Mouse (Mus musculus): ENCODE results near the gene 4922502D21Rik. TPM values are rescaled to one million over a fixed set of nuclear protein-coding genes. Genes with fewer than 3 reads are reported as not detected.

The 4922502D21Rik gene
- polyA plus RNA-seq, 1 experiment, result not detected

DNA sequence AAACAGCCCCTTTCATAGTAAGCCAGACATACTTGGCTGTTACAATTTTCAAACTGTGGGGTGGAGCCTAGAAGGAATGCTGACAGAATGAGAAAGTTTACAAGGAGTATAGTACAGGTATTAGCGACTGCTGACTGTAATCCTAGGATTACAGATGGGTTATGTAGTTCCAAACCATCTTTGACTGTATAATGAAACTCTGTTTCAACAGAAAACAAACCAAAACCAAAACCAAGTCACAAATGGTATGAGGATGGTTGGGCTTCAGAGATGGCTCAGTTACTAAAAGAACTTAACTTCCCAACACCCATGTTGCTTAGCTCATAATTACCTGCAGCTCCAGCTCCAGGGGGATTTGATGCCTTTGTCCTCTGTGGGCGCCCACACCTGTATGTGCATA, 15.1 kb downstream of the 4922502D21Rik start:
- Histone ChIP-seq H3K27me3 (ENCODE audit: control insufficient read depth, insufficient read depth, low read length, poor library complexity, severe bottlenecking) (no peaks in the 10 kb centered on the region), H3K27ac (ENCODE audit: insufficient read depth, low read length) (no peak overlapping the region), H3K36me3 (ENCODE audit: control insufficient read depth, insufficient read depth, low read length, poor library complexity, severe bottlenecking) (no peaks in the 10 kb centered on the region), H3K4me3 (ENCODE audit: low read depth, low read length) (no peak overlapping the region), H3K9me3 (replicated peaks; ENCODE audit: control insufficient read depth, insufficient read depth, low read length, poor library complexity, severe bottlenecking) (no peaks in the 10 kb centered on the region), H3K4me1 (ENCODE audit: control insufficient read depth, insufficient read depth, low read length) (no peaks in the 10 kb centered on the region), H3K9ac (ENCODE audit: low read depth, poor library complexity, severe bottlenecking) (no peak overlapping the region)
- TF ChIP-seq CTCF (IDR thresholded peaks at IDR 0.05; ENCODE audit: low read depth, low read length), result no peak
- no peak for TF ChIP-seq EP300 (IDR thresholded peaks at IDR 0.05; ENCODE audit: insufficient read depth, low read depth, low read length)
- TF ChIP-seq POLR2A (IDR thresholded peaks at IDR 0.05; ENCODE audit: insufficient read depth, low read length), result no peak

DNA sequence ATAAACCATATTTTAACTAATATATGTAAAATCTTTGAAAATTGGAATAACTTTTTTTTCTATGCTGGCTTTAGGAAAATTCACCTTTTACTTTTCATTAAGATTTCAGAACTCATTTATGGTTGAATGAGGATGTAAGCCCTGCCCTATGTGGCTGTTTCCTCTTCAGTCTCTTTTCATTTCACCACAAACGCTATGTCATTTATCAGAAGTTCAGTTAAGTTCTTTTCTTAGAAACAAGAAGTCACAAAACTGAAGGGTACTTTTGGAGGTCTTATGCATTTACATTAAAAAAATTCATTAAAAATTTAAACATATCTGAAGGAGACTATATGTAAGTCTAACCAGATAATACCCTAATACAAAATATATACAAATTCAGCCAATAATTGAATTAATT, 15.9 kb downstream of the 4922502D21Rik start:
- no peak for TF ChIP-seq CTCF (IDR thresholded peaks at IDR 0.05; ENCODE audit: low read depth, low read length)
- TF ChIP-seq POLR2A (IDR thresholded peaks at IDR 0.05; ENCODE audit: insufficient read depth, low read length), result no peak
- no peak for TF ChIP-seq EP300 (IDR thresholded peaks at IDR 0.05; ENCODE audit: insufficient read depth, low read depth, low read length)

GRCm38 (mm10) chr6:129314655-129315168, 16.9 kb downstream of the 4922502D21Rik start:
- H3K4me3 ChIP-seq (ENCODE audit: low read depth, low read length), result no peak overlapping the region
- H3K27me3 ChIP-seq (ENCODE audit: control insufficient read depth, insufficient read depth, low read length, poor library complexity, severe bottlenecking), result no peaks in the 10 kb centered on the region
- H3K9ac ChIP-seq (ENCODE audit: low read depth, poor library complexity, severe bottlenecking), result no peak overlapping the region
- H3K9me3 ChIP-seq (replicated peaks; ENCODE audit: control insufficient read depth, insufficient read depth, low read length, poor library complexity, severe bottlenecking), result no peaks in the 10 kb centered on the region
- no peak overlapping the region for H3K27ac ChIP-seq (ENCODE audit: insufficient read depth, low read length)
- H3K36me3 ChIP-seq (ENCODE audit: control insufficient read depth, insufficient read depth, low read length, poor library complexity, severe bottlenecking), result no peaks in the 10 kb centered on the region
- TF ChIP-seq POLR2A (IDR thresholded peaks at IDR 0.05; ENCODE audit: insufficient read depth, low read length), result no peak
- no peaks in the 10 kb centered on the region for H3K4me1 ChIP-seq (ENCODE audit: control insufficient read depth, insufficient read depth, low read length)

More for the DNA sequence above, 15.9 kb downstream of the 4922502D21Rik start:
- Histone ChIP-seq H3K4me3 (ENCODE audit: low read depth, low read length) (no peak overlapping the region), H3K27ac (ENCODE audit: insufficient read depth, low read length) (no peak overlapping the region), H3K36me3 (ENCODE audit: control insufficient read depth, insufficient read depth, low read length, poor library complexity, severe bottlenecking) (no peaks in the 10 kb centered on the region), H3K9me3 (replicated peaks; ENCODE audit: control insufficient read depth, insufficient read depth, low read length, poor library complexity, severe bottlenecking) (no peaks in the 10 kb centered on the region), H3K9ac (ENCODE audit: low read depth, poor library complexity, severe bottlenecking) (no peak overlapping the region), H3K4me1 (ENCODE audit: control insufficient read depth, insufficient read depth, low read length) (no peaks in the 10 kb centered on the region), H3K27me3 (ENCODE audit: control insufficient read depth, insufficient read depth, low read length, poor library complexity, severe bottlenecking) (no peaks in the 10 kb centered on the region)

DNA sequence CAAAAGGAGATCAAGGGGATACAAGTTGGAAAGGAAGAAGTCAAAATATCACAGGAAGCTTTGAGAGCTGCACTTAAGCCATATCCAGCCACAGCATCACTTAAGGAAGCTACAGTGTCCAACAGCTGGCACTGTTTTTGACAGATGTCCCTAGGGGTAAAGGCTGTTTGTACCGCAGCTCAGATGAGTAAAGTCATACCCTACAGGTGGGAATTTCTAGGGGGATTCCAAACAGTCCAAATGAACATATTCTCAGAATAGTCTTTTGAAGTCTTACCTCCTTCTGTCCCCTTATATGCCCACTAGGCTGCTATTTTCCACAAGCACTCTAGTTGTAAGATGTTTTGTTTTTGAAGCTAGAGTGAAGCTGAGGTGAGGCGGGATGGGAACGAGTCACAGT, 19.1 kb downstream of the 4922502D21Rik start:
- H3K4me1 ChIP-seq (ENCODE audit: control insufficient read depth, insufficient read depth, low read length), result no peaks in the 10 kb centered on the region
- TF ChIP-seq EP300 (IDR thresholded peaks at IDR 0.05; ENCODE audit: insufficient read depth, low read depth, low read length) (no peak), POLR2A (IDR thresholded peaks at IDR 0.05; ENCODE audit: insufficient read depth, low read length) (no peak), CTCF (IDR thresholded peaks at IDR 0.05; ENCODE audit: low read depth, low read length) (no peak)
- no peaks in the 10 kb centered on the region for H3K36me3 ChIP-seq (ENCODE audit: control insufficient read depth, insufficient read depth, low read length, poor library complexity, severe bottlenecking)
- H3K27me3 ChIP-seq (ENCODE audit: control insufficient read depth, insufficient read depth, low read length, poor library complexity, severe bottlenecking), result no peaks in the 10 kb centered on the region
- no peak overlapping the region for H3K9ac ChIP-seq (ENCODE audit: low read depth, poor library complexity, severe bottlenecking)
- no peak overlapping the region for H3K4me3 ChIP-seq (ENCODE audit: low read depth, low read length)
- H3K9me3 ChIP-seq (replicated peaks; ENCODE audit: control insufficient read depth, insufficient read depth, low read length, poor library complexity, severe bottlenecking), result no peaks in the 10 kb centered on the region
- H3K27ac ChIP-seq (ENCODE audit: insufficient read depth, low read length), result no peak overlapping the region

- no peak for TF ChIP-seq EP300 (IDR thresholded peaks at IDR 0.05; ENCODE audit: insufficient read depth, low read depth, low read length)
- Histone ChIP-seq H3K27me3 (ENCODE audit: control insufficient read depth, insufficient read depth, low read length, poor library complexity, severe bottlenecking) (no peaks in the 10 kb centered on the region), H3K36me3 (ENCODE audit: control insufficient read depth, insufficient read depth, low read length, poor library complexity, severe bottlenecking) (no peaks in the 10 kb centered on the region), H3K4me1 (ENCODE audit: control insufficient read depth, insufficient read depth, low read length) (no peaks in the 10 kb centered on the region), H3K4me3 (ENCODE audit: low read depth, low read length) (no peak overlapping the region), H3K9ac (ENCODE audit: low read depth, poor library complexity, severe bottlenecking) (no peak overlapping the region), H3K27ac (ENCODE audit: insufficient read depth, low read length) (no peak overlapping the region), H3K9me3 (replicated peaks; ENCODE audit: control insufficient read depth, insufficient read depth, low read length, poor library complexity, severe bottlenecking) (no peaks in the 10 kb centered on the region)
Observed at GRCm38 (mm10) chr6:129304180-129304579, 27.4 kb downstream of the 4922502D21Rik start.

DNA sequence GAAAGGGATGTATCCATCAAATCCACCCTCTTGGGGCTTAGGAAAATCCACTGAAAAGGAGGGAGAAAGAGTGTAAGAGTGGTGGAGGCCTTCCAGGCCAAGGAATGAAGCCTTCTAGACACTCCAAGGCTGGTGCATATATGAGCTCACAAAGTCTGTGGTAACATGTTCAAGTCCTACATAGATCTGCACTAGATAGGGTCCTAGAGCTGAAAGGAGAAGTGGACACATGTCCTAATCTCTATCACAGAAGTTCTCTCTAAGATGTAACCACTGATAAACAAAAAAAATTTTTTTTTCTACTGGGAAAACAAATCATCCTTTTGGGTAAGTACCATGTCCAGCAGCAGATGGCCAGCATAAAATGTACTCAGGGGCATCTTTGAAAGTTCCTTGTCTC, 42.9 kb downstream of the 4922502D21Rik start:
- no peak overlapping the region for H3K9ac ChIP-seq (ENCODE audit: low read depth, poor library complexity, severe bottlenecking)
- no peak for TF ChIP-seq EP300 (IDR thresholded peaks at IDR 0.05; ENCODE audit: insufficient read depth, low read depth, low read length)
- no peak overlapping the region for H3K4me3 ChIP-seq (ENCODE audit: low read depth, low read length)

More for the DNA sequence above, 42.9 kb downstream of the 4922502D21Rik start:
- no peaks in the 10 kb centered on the region for H3K36me3 ChIP-seq (ENCODE audit: control insufficient read depth, insufficient read depth, low read length, poor library complexity, severe bottlenecking)
- H3K4me1 ChIP-seq (ENCODE audit: control insufficient read depth, insufficient read depth, low read length), result no peaks in the 10 kb centered on the region
- no peaks in the 10 kb centered on the region for H3K27me3 ChIP-seq (ENCODE audit: control insufficient read depth, insufficient read depth, low read length, poor library complexity, severe bottlenecking)
- H3K9me3 ChIP-seq (replicated peaks; ENCODE audit: control insufficient read depth, insufficient read depth, low read length, poor library complexity, severe bottlenecking), result no peaks in the 10 kb centered on the region
- H3K27ac ChIP-seq (ENCODE audit: insufficient read depth, low read length), result no peak overlapping the region

Measured in ES-Bruce4 (cell line).